ENCODE assay signal across 13 mouse cellular contexts in genomic region chr15:90656521-90656920, GRCm38 (mm10). TPM values are rescaled to one million over a fixed set of nuclear protein-coding genes. Genes with fewer than 3 reads are reported as not detected.
DNase-seq lines count a peak whose midpoint lies in the region; ATAC-seq and TF ChIP-seq lines count a peak whose summit lies in the region.
"Had no signal": no experiment of that assay in that cellular context is flagged by ENCODE, and none has a peak within 500 bp of the region (broad histone marks: within the 10 kb centered on the region; RNA-seq: fewer than 3 reads in every experiment).

No protein-coding gene starts in this region.

- no peak for TF ChIP-seq EP300 in stomach, postnatal 0 days (optimal IDR thresholded peaks at IDR 0.05)

- no peaks in the 10 kb centered on the region for H3K9me3 ChIP-seq in stomach, postnatal 0 days (ENCODE audit: control insufficient read depth, low read length)
- H3K9me3 ChIP-seq: embryonic facial prominence, embryonic 13.5 days; neural tube, embryonic 12.5 days had no signal

- no peak for TF ChIP-seq CTCF in stomach, postnatal 0 days (IDR thresholded peaks at IDR 0.05; ENCODE audit: low read depth)

- H3K36me3 ChIP-seq in stomach, postnatal 0 days (ENCODE audit: control insufficient read depth, insufficient read depth, low read length), result no peaks in the 10 kb centered on the region
- H3K36me3 ChIP-seq: embryonic facial prominence, embryonic 13.5 days; neural tube, embryonic 12.5 days had no signal

- no peak overlapping the region for H3K4me3 ChIP-seq in stomach, postnatal 0 days (ENCODE audit: low read depth, low read length)
- H3K4me3 ChIP-seq: embryonic facial prominence, embryonic 13.5 days; heart, adult 2 months; neural tube, embryonic 12.5 days had no signal

- peak; percentile 97 for ATAC-seq in stomach, postnatal 0 days (ENCODE audit: low FRiP score, low TSS enrichment)

- no peaks in the 10 kb centered on the region for H3K27me3 ChIP-seq in stomach, postnatal 0 days (ENCODE audit: control insufficient read depth, insufficient read depth, low read length)
- H3K27me3 ChIP-seq: embryonic facial prominence, embryonic 13.5 days; neural tube, embryonic 12.5 days had no signal

- H3K4me2 ChIP-seq in stomach, postnatal 0 days (replicated peaks; ENCODE audit: low read depth), result no peak overlapping the region
- H3K4me2 ChIP-seq: embryonic facial prominence, embryonic 13.5 days; neural tube, embryonic 12.5 days had no signal

- H3K9ac ChIP-seq in stomach, postnatal 0 days (ENCODE audit: low read length), result no peak overlapping the region
- H3K9ac ChIP-seq: embryonic facial prominence, embryonic 13.5 days; neural tube, embryonic 12.5 days had no signal

- WGBS in stomach, postnatal 0 days, result 55% methylated on average over 8 of the region's 8 CpGs

- no peaks in the 10 kb centered on the region for H3K4me1 ChIP-seq in stomach, postnatal 0 days (replicated peaks; ENCODE audit: control insufficient read depth, insufficient read depth)
- H3K4me1 ChIP-seq: neural tube, embryonic 12.5 days had no signal

- DNase-seq in heart, adult 11 months, result peak; percentile 66
- DNase-seq in heart, postnatal 4 days, result no peak
- DNase-seq in right cerebral cortex, postnatal 14 days, result peak; percentile 41
- DNase-seq in right cerebral cortex, postnatal 25 days, result no peak
- peak; percentile 74 for DNase-seq in layer of hippocampus, adult 9-11 months
- peak; percentile 64 for DNase-seq in stomach, postnatal 0 days (ENCODE audit: low spot score)
- no peak for DNase-seq in gastrocnemius, adult 8-10 months (ENCODE audit: low spot score in 2 of 2)
- DNase-seq in gastrocnemius, adult 18-20 months (ENCODE audit: low spot score), result no peak
- DNase-seq: heart, adult 2 months; kidney, adult 18-20 months; midbrain, embryonic 14.5 days had no signal

- no peak overlapping the region for H3K27ac ChIP-seq in stomach, postnatal 0 days (replicated peaks)
- H3K27ac ChIP-seq: embryonic facial prominence, embryonic 13.5 days; heart, adult 2 months; neural tube, embryonic 12.5 days had no signal

RNA-seq across cellular contexts. Expression of gene Cpne8, which starts 22.7 kb away (rescaled TPM):
- total RNA-seq in heart, postnatal 4 days (2021), result 1 to 10 TPM; 8.2 to 9.0 TPM
- polyA plus RNA-seq in stomach, postnatal 0 days (2015; fragmentation: Nextera tagmentation; extraction: Ambion mirVana), result 13.2 and 13.4 TPM in 2 replicates
- total RNA-seq in gastrocnemius, adult 8-10 months (2022), result 1 to 10 TPM; 1.8 to 3.4 (median 2.9) TPM
- 1 to 10 TPM; 2.3 to 3.3 TPM for total RNA-seq in gastrocnemius, adult 18-20 months (2021)

Comparison
In these comparisons a context has a peak if more than half of its experiments do, and no peak if none do; other contexts are left out.
1. DNase-seq: peak in heart, adult 11 months (single experiment), right cerebral cortex, postnatal 14 days (single experiment), layer of hippocampus, adult 9-11 months (single experiment) and stomach, postnatal 0 days (single experiment); none in heart, postnatal 4 days (single experiment), right cerebral cortex, postnatal 25 days (single experiment), gastrocnemius, adult 8-10 months (0 of 2) and gastrocnemius, adult 18-20 months (single experiment).